Mouse (Mus musculus): ENCODE results near the gene Cenpb.

DNA sequence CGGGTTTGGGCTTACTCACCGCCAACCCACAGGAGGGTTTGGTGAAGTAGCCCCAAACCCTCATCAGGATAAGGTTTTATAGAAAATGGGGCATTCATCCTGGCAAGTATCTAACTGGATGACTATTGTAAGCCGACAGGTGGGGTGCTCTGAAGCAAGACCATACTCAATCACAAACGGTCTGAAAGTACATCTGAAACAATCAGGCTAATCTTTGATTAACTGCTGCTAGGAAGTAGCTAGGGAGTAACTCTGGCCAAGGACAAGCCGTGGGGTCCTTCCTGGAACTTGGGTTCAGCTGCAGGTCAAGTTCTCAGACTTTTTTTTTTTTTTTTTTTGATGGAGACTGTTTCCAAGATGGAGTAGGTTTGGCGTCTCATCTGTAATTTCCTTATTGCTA lies 11.9 kb downstream of the Cenpb start:
- no peak for TF ChIP-seq CTCF (IDR thresholded peaks at IDR 0.05; ENCODE audit: low read depth)
- TF ChIP-seq EP300 (optimal IDR thresholded peaks at IDR 0.05), result no peak
